ENCODE assay signal across 8 mouse cellular contexts in genomic region chr3:127791056-127791483, GRCm38 (mm10). TPM values are rescaled to one million over a fixed set of nuclear protein-coding genes. Genes with fewer than 3 reads are reported as not detected.
DNase-seq lines count a peak whose midpoint lies in the region; ATAC-seq and TF ChIP-seq lines count a peak whose summit lies in the region.

No protein-coding gene starts in this region.

- H3K4me1 ChIP-seq in cortical plate, adult 2 months (ENCODE audit: control insufficient read depth, insufficient read depth, low read length): no peaks in the 10 kb centered on the region
- H3K4me1 ChIP-seq in hindbrain, embryonic 10.5 days (replicated peaks): peaks cover 25% of the 10 kb centered on the region
- H3K4me1 ChIP-seq in liver, embryonic 11.5 days (replicated peaks; ENCODE audit: control insufficient read depth, insufficient read depth, low read length): peaks cover 14% of the 10 kb centered on the region
- peaks cover 15% of the 10 kb centered on the region for H3K4me1 ChIP-seq in olfactory bulb, adult 2 months (ENCODE audit: control insufficient read depth, insufficient read depth, low read length)

- no peaks in the 10 kb centered on the region for H3K9me3 ChIP-seq in hindbrain, embryonic 10.5 days
- no peaks in the 10 kb centered on the region for H3K9me3 ChIP-seq in liver, embryonic 11.5 days (ENCODE audit: control insufficient read depth, low read length)

- H3K9ac ChIP-seq in liver, embryonic 11.5 days (ENCODE audit: low read depth, low read length): peak overlapping the region; percentile 86

- H3K4me2 ChIP-seq in liver, embryonic 11.5 days: peak overlapping the region; percentile 98

- no peak for TF ChIP-seq CTCF in cortical plate, adult 2 months (IDR thresholded peaks at IDR 0.05; ENCODE audit: extremely low read depth, insufficient read depth, low read length)
- no peak for TF ChIP-seq CTCF in olfactory bulb, adult 2 months (IDR thresholded peaks at IDR 0.05; ENCODE audit: insufficient read depth, low read depth, low read length)

- H3K27me3 ChIP-seq in hindbrain, embryonic 10.5 days (ENCODE audit: insufficient read depth, poor library complexity, severe bottlenecking): peaks cover 66% of the 10 kb centered on the region
- H3K27me3 ChIP-seq in liver, embryonic 11.5 days (replicated peaks; ENCODE audit: control insufficient read depth, insufficient read depth, low read length): peaks cover 15% of the 10 kb centered on the region

- H3K27ac ChIP-seq in cortical plate, adult 2 months (ENCODE audit: insufficient read depth, low read length): no peak overlapping the region
- H3K27ac ChIP-seq in hindbrain, embryonic 10.5 days: peak overlapping the region; percentile 60; the same call in 1 of the 2 replicates
- peak overlapping the region; percentile 84 for H3K27ac ChIP-seq in liver, embryonic 11.5 days (ENCODE audit: low read depth, low read length)
- no peak overlapping the region for H3K27ac ChIP-seq in olfactory bulb, adult 2 months (ENCODE audit: insufficient read depth, low read depth, low read length)

- no peak for TF ChIP-seq POLR2A in cortical plate, adult 2 months (IDR thresholded peaks at IDR 0.05; ENCODE audit: extremely low read depth, insufficient read depth, low read length)
- TF ChIP-seq POLR2A in olfactory bulb, adult 2 months (IDR thresholded peaks at IDR 0.05; ENCODE audit: insufficient read depth, low read depth, low read length): no peak

- ATAC-seq in liver, embryonic 11.5 days (replicated peaks; ENCODE audit: low FRiP score): 0 out of 2 replicates have a peak, but pooled peaks have one; percentile 1

- no peaks in the 10 kb centered on the region for H3K36me3 ChIP-seq in hindbrain, embryonic 10.5 days
- no peaks in the 10 kb centered on the region for H3K36me3 ChIP-seq in liver, embryonic 11.5 days (ENCODE audit: control insufficient read depth, insufficient read depth, low read length)

- H3K4me3 ChIP-seq in cortical plate, adult 2 months (ENCODE audit: insufficient read depth, low read length): peak overlapping the region; percentile 57
- H3K4me3 ChIP-seq in hindbrain, embryonic 10.5 days: peak overlapping the region; percentile 70
- H3K4me3 ChIP-seq in liver, embryonic 11.5 days (ENCODE audit: low read depth, low read length): peak overlapping the region; percentile 79
- H3K4me3 ChIP-seq in olfactory bulb, adult 2 months (ENCODE audit: insufficient read depth, low read depth, low read length): peak overlapping the region; percentile 42

- 1% methylated on average over 15 of the region's 15 CpGs for WGBS in hindbrain, embryonic 10.5 days
- WGBS in liver, embryonic 11.5 days: 4% methylated on average over 15 of the region's 15 CpGs
- 6% methylated on average over 15 of the region's 15 CpGs for WGBS in olfactory bulb, adult 2 months

- peak; percentile 93 for DNase-seq in heart, adult 11 months
- no peak for DNase-seq in heart, postnatal 4 days
- peak; percentile 43 for DNase-seq in hindbrain, embryonic 10.5 days (ENCODE audit: low spot score)
- peak; percentile 61 for DNase-seq in liver, embryonic 11.5 days (ENCODE audit: low spot score)
- no peak for DNase-seq in adipocyte (ENCODE audit: low spot score)
- no peak for DNase-seq in layer of hippocampus, adult 11-12 months (ENCODE audit: low spot score)

RNA-seq across cellular contexts. Expression of gene Tifa, which starts 1.5 kb away (rescaled TPM):
- 1 to 10 TPM; 2.0 to 2.1 TPM for total RNA-seq in heart, postnatal 4 days (2021)
- 7.7 and 9.1 TPM in 2 replicates for polyA plus RNA-seq in cortical plate, adult 2 months (2012; rRNA removed)
- polyA plus RNA-seq in hindbrain, embryonic 10.5 days (2016; fragmentation: Nextera tagmentation; extraction: Ambion mirVana): 2.0 and 2.3 TPM in 2 replicates
- polyA plus RNA-seq in liver, embryonic 11.5 days (2014; fragmentation: Nextera tagmentation; extraction: Ambion mirVana): 13.4 and 14.3 TPM in 2 replicates
- not detected in 2 replicates for polyA plus RNA-seq in olfactory bulb, adult 2 months (2012; ENCODE audit: insufficient read depth, insufficient read length, low replicate concordance, missing spikeins)

RNA-seq across cellular contexts. Expression of gene Alpk1, which starts 10.7 kb away (rescaled TPM):
- total RNA-seq in heart, postnatal 4 days (2021): 1 to 10 TPM; 4.4 to 4.6 TPM
- polyA plus RNA-seq in cortical plate, adult 2 months (2012; rRNA removed): 4.3 and 4.5 TPM in 2 replicates
- polyA plus RNA-seq in hindbrain, embryonic 10.5 days (2016; fragmentation: Nextera tagmentation; extraction: Ambion mirVana): 1.1 and 1.4 TPM in 2 replicates
- polyA plus RNA-seq in liver, embryonic 11.5 days (2014; fragmentation: Nextera tagmentation; extraction: Ambion mirVana): 0.92 and 1.1 TPM in 2 replicates
- not detected in 2 replicates for polyA plus RNA-seq in olfactory bulb, adult 2 months (2012; ENCODE audit: insufficient read depth, insufficient read length, low replicate concordance, missing spikeins)

RNA-seq across cellular contexts. Expression of gene Ap1ar, which starts 46.3 kb away (rescaled TPM):
- total RNA-seq in heart, postnatal 4 days (2021): 10 to 100 TPM; 19.7 to 20.6 TPM
- polyA plus RNA-seq in cortical plate, adult 2 months (2012; rRNA removed): 61.1 and 65.5 TPM in 2 replicates
- polyA plus RNA-seq in hindbrain, embryonic 10.5 days (2016; fragmentation: Nextera tagmentation; extraction: Ambion mirVana): 56.0 and 60.8 TPM in 2 replicates
- 55.7 and 55.8 TPM in 2 replicates for polyA plus RNA-seq in liver, embryonic 11.5 days (2014; fragmentation: Nextera tagmentation; extraction: Ambion mirVana)
- not detected in 2 replicates for polyA plus RNA-seq in olfactory bulb, adult 2 months (2012; ENCODE audit: insufficient read depth, insufficient read length, low replicate concordance, missing spikeins)

Comparison
In these comparisons a context has a peak if more than half of its experiments do, and no peak if none do; other contexts are left out.
1. DNase-seq: peak in heart, adult 11 months (single experiment), hindbrain, embryonic 10.5 days (single experiment) and liver, embryonic 11.5 days (single experiment); none in heart, postnatal 4 days (single experiment), adipocyte (single experiment) and layer of hippocampus, adult 11-12 months (single experiment).
2. H3K27ac ChIP-seq: peak in hindbrain, embryonic 10.5 days (single experiment) and liver, embryonic 11.5 days (single experiment); none in cortical plate, adult 2 months (single experiment) and olfactory bulb, adult 2 months (single experiment).
3. Peak in every context shown above with its lines, with median percentiles within 50 percentile points of each other: H3K4me3 ChIP-seq.